Mouse (Mus musculus): ENCODE data around the gene Tanc2. TPM values are rescaled to one million over a fixed set of nuclear protein-coding genes. Genes with fewer than 3 reads are reported as not detected.

Gene Tanc2
- total and polyA plus RNA-seq, 2 experiments from 2014 or later = 5.2 to 25.0 TPM

- no peak for DNase-seq (ENCODE audit: low spot score)
- H3K9ac ChIP-seq (replicated peaks; ENCODE audit: low read depth, low read length) = no peak overlapping the region
- H3K27me3 ChIP-seq (ENCODE audit: control insufficient read depth, insufficient read depth, low read length) = no peaks in the 10 kb centered on the region
- no peak for ATAC-seq (ENCODE audit: insufficient read depth, low read depth)
- no peak overlapping the region for H3K27ac ChIP-seq (ENCODE audit: low read depth)
- H3K9me3 ChIP-seq (replicated peaks; ENCODE audit: control insufficient read depth, low read length) = no peaks in the 10 kb centered on the region
- no peak overlapping the region for H3K4me2 ChIP-seq (ENCODE audit: low read depth, low read length)
- H3K36me3 ChIP-seq (replicated peaks; ENCODE audit: control insufficient read depth, insufficient read depth, low read length) = no peaks in the 10 kb centered on the region
- WGBS = 54% methylated on average over 6 of the region's 6 CpGs
- H3K4me3 ChIP-seq (ENCODE audit: low read depth, low read length) = no peak overlapping the region
- TF ChIP-seq CTCF (IDR thresholded peaks at IDR 0.05; ENCODE audit: low read depth) (no peak), EP300 (IDR thresholded peaks at IDR 0.05; ENCODE audit: low read depth) (no peak)
- H3K4me1 ChIP-seq (ENCODE audit: control insufficient read depth, insufficient read depth) = no peaks in the 10 kb centered on the region
Measured at GRCm38 (mm10) chr11:105558803-105559505, 30.8 kb upstream of the Tanc2 start.

DNA sequence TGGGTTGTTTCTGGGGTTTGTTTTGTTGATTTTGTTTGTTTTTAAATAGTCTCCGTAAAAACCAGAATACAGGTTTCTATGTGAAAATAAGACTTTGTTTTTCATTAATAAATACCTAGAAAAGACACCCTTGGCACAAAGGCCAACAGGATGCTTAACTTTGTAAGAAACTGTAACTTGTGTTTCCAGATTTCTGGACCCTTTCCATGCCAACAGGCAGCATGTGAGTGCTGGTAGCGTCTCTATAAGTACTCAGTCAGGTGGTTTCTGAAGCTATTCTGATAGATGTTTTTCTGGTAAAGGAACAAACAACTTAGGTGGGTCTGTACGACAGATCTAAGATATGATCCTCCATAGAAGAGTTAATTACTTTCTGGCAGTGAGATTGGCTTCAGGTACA lies 26.2 kb upstream of the Tanc2 start:
- no peaks in the 10 kb centered on the region for H3K36me3 ChIP-seq (replicated peaks; ENCODE audit: control insufficient read depth, insufficient read depth, low read length)
- no peak overlapping the region for H3K4me3 ChIP-seq (ENCODE audit: low read depth, low read length)
- no peaks in the 10 kb centered on the region for H3K27me3 ChIP-seq (ENCODE audit: control insufficient read depth, insufficient read depth, low read length)
- H3K4me2 ChIP-seq (ENCODE audit: low read depth, low read length) = no peak overlapping the region
- no peaks in the 10 kb centered on the region for H3K9me3 ChIP-seq (replicated peaks; ENCODE audit: control insufficient read depth, low read length)
- no peak overlapping the region for H3K27ac ChIP-seq (ENCODE audit: low read depth)
- H3K4me1 ChIP-seq (ENCODE audit: control insufficient read depth, insufficient read depth) = no peaks in the 10 kb centered on the region
- H3K9ac ChIP-seq (replicated peaks; ENCODE audit: low read depth, low read length) = no peak overlapping the region
- DNase-seq (ENCODE audit: low spot score) (no peak), ATAC-seq (ENCODE audit: insufficient read depth, low read depth) (no peak)
- 87% methylated on average over 3 of the region's 3 CpGs for WGBS
- TF ChIP-seq CTCF (IDR thresholded peaks at IDR 0.05; ENCODE audit: low read depth) (no peak), EP300 (IDR thresholded peaks at IDR 0.05; ENCODE audit: low read depth) (no peak)

GRCm38 (mm10) chr11:105567221-105567641 lies 22.6 kb upstream of the Tanc2 start:
- Histone ChIP-seq H3K27me3 (ENCODE audit: control insufficient read depth, insufficient read depth, low read length) (no peaks in the 10 kb centered on the region), H3K4me2 (ENCODE audit: low read depth, low read length) (no peak overlapping the region), H3K27ac (ENCODE audit: low read depth) (no peak overlapping the region), H3K4me3 (ENCODE audit: low read depth, low read length) (no peak overlapping the region), H3K9me3 (replicated peaks; ENCODE audit: control insufficient read depth, low read length) (no peaks in the 10 kb centered on the region), H3K4me1 (ENCODE audit: control insufficient read depth, insufficient read depth) (no peaks in the 10 kb centered on the region), H3K9ac (replicated peaks; ENCODE audit: low read depth, low read length) (no peak overlapping the region), H3K36me3 (replicated peaks; ENCODE audit: control insufficient read depth, insufficient read depth, low read length) (no peaks in the 10 kb centered on the region)
- 69% methylated on average over 1 of the region's 1 CpGs for WGBS
- DNase-seq (ENCODE audit: low spot score) (no peak), ATAC-seq (ENCODE audit: insufficient read depth, low read depth) (no peak)
- no peak for TF ChIP-seq EP300 (IDR thresholded peaks at IDR 0.05; ENCODE audit: low read depth)
- no peak for TF ChIP-seq CTCF (IDR thresholded peaks at IDR 0.05; ENCODE audit: low read depth)

GRCm38 (mm10) chr11:105571996-105572395 lies 17.8 kb upstream of the Tanc2 start:
- Histone ChIP-seq H3K36me3 (replicated peaks; ENCODE audit: control insufficient read depth, insufficient read depth, low read length) (no peaks in the 10 kb centered on the region), H3K9ac (replicated peaks; ENCODE audit: low read depth, low read length) (no peak overlapping the region), H3K27me3 (ENCODE audit: control insufficient read depth, insufficient read depth, low read length) (no peaks in the 10 kb centered on the region), H3K4me3 (ENCODE audit: low read depth, low read length) (no peak overlapping the region), H3K4me2 (ENCODE audit: low read depth, low read length) (no peak overlapping the region), H3K4me1 (ENCODE audit: control insufficient read depth, insufficient read depth) (no peaks in the 10 kb centered on the region), H3K27ac (ENCODE audit: low read depth) (no peak overlapping the region), H3K9me3 (replicated peaks; ENCODE audit: control insufficient read depth, low read length) (no peaks in the 10 kb centered on the region)
- no peak for ATAC-seq (ENCODE audit: insufficient read depth, low read depth)
- DNase-seq (ENCODE audit: low spot score) = no peak
- TF ChIP-seq CTCF (IDR thresholded peaks at IDR 0.05; ENCODE audit: low read depth) (no peak), EP300 (IDR thresholded peaks at IDR 0.05; ENCODE audit: low read depth) (no peak)
- 74% methylated on average over 8 of the region's 8 CpGs for WGBS

GRCm38 (mm10) chr11:105574241-105574640 lies 15.5 kb upstream of the Tanc2 start:
- Histone ChIP-seq H3K27ac (ENCODE audit: low read depth) (peak overlapping the region; percentile 9), H3K9me3 (replicated peaks; ENCODE audit: control insufficient read depth, low read length) (0 out of 2 replicates have a peak, but pooled peaks cover 4% of the 10 kb centered on the region), H3K27me3 (ENCODE audit: control insufficient read depth, insufficient read depth, low read length) (no peaks in the 10 kb centered on the region), H3K4me3 (ENCODE audit: low read depth, low read length) (no peak overlapping the region), H3K9ac (replicated peaks; ENCODE audit: low read depth, low read length) (no peak overlapping the region), H3K36me3 (replicated peaks; ENCODE audit: control insufficient read depth, insufficient read depth, low read length) (no peaks in the 10 kb centered on the region), H3K4me1 (ENCODE audit: control insufficient read depth, insufficient read depth) (no peaks in the 10 kb centered on the region), H3K4me2 (ENCODE audit: low read depth, low read length) (no peak overlapping the region)
- DNase-seq (ENCODE audit: low spot score) (peak; percentile 75), ATAC-seq (ENCODE audit: insufficient read depth, low read depth) (peak; percentile 75)
- WGBS = 22% methylated on average over 7 of the region's 7 CpGs
- TF ChIP-seq CTCF (IDR thresholded peaks at IDR 0.05; ENCODE audit: low read depth) = no peak
- 0 out of 2 replicates have a peak, but pooled peaks have one; percentile 21 for TF ChIP-seq EP300 (IDR thresholded peaks at IDR 0.05; ENCODE audit: low read depth)

DNA sequence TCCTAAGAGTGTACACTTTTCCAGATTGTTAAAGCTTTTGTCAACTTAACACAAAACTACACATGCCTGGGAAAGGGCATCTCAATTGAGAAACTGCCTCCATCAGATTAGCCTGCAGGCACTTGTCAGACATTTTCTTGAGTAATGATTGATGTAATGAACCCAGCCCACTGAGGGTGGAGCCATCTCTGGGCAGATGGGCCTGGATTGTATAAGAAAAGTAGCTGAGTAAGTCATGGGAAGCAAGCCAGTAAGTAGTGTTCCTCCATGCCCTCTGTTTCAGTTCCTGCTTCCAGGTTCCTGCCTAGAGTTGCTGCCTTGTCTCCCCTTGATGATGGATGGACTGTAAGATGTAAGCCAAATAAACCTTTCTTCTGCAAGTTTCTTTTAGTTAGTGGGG lies 12.6 kb upstream of the Tanc2 start:
- Histone ChIP-seq H3K9ac (replicated peaks; ENCODE audit: low read depth, low read length) (no peak overlapping the region), H3K36me3 (replicated peaks; ENCODE audit: control insufficient read depth, insufficient read depth, low read length) (no peaks in the 10 kb centered on the region), H3K4me1 (ENCODE audit: control insufficient read depth, insufficient read depth) (no peaks in the 10 kb centered on the region), H3K4me3 (ENCODE audit: low read depth, low read length) (no peak overlapping the region), H3K9me3 (replicated peaks; ENCODE audit: control insufficient read depth, low read length) (peaks cover 13% of the 10 kb centered on the region; the same call in 1 of the 2 replicates), H3K27ac (ENCODE audit: low read depth) (no peak overlapping the region), H3K4me2 (ENCODE audit: low read depth, low read length) (no peak overlapping the region), H3K27me3 (ENCODE audit: control insufficient read depth, insufficient read depth, low read length) (no peaks in the 10 kb centered on the region)
- no peak for TF ChIP-seq EP300 (IDR thresholded peaks at IDR 0.05; ENCODE audit: low read depth)
- TF ChIP-seq CTCF (IDR thresholded peaks at IDR 0.05; ENCODE audit: low read depth) = no peak
- DNase-seq (ENCODE audit: low spot score) (no peak), ATAC-seq (ENCODE audit: insufficient read depth, low read depth) (no peak)

Data from heart, postnatal 0 days (tissue).